20 mouse cellular contexts compared by ENCODE assay signal in genomic region chr12:52892519-52892918, GRCm38 (mm10).
DNase-seq lines count a peak whose midpoint lies in the region; ATAC-seq lines count a peak whose summit lies in the region.
"Had no signal": no experiment of that assay in that cellular context is flagged by ENCODE, and none has a peak within 500 bp of the region (broad histone marks: within the 10 kb centered on the region; RNA-seq: fewer than 3 reads in every experiment).

No protein-coding gene starts in this region.

- no peak for ATAC-seq in neural tube, embryonic 14.5 days (ENCODE audit: low read depth)
- ATAC-seq: forebrain, embryonic 13.5 days; intestine, embryonic 15.5 days had no signal

- no peak overlapping the region for H3K4me3 ChIP-seq in neural tube, embryonic 14.5 days (ENCODE audit: low read depth, low read length)
- H3K4me3 ChIP-seq: forebrain, embryonic 13.5 days; hindbrain, embryonic 15.5 days; intestine, embryonic 15.5 days; limb, embryonic 15.5 days; liver, embryonic 15.5 days; neural tube, embryonic 13.5 days; stomach, embryonic 15.5 days had no signal

- 70% methylated on average over 7 of the region's 7 CpGs for WGBS in neural tube, embryonic 14.5 days

- no peak overlapping the region for H3K4me2 ChIP-seq in neural tube, embryonic 14.5 days (ENCODE audit: low read depth, low read length)
- H3K4me2 ChIP-seq: forebrain, embryonic 13.5 days; hindbrain, embryonic 15.5 days; intestine, embryonic 15.5 days; limb, embryonic 15.5 days; liver, embryonic 15.5 days; midbrain, embryonic 11.5 days; neural tube, embryonic 13.5 days; stomach, embryonic 15.5 days had no signal

- 0 out of 2 replicates have a peak overlapping the region, but pooled peaks have one; percentile 36 for H3K27ac ChIP-seq in neural tube, embryonic 14.5 days (ENCODE audit: low read depth, low read length)
- H3K27ac ChIP-seq: forebrain, embryonic 13.5 days; hindbrain, embryonic 15.5 days; intestine, embryonic 15.5 days; limb, embryonic 15.5 days; liver, embryonic 15.5 days; macrophage; neural tube, embryonic 13.5 days; stomach, embryonic 15.5 days had no signal

- 0 out of 2 replicates have a peak, but pooled peaks cover 7% of the 10 kb centered on the region for H3K36me3 ChIP-seq in neural tube, embryonic 14.5 days (ENCODE audit: control insufficient read depth, insufficient read depth, low read length)
- H3K36me3 ChIP-seq: intestine, embryonic 15.5 days; limb, embryonic 15.5 days; liver, embryonic 15.5 days; stomach, embryonic 15.5 days had no signal

- H3K9ac ChIP-seq in neural tube, embryonic 14.5 days (replicated peaks; ENCODE audit: low read depth, low read length) = no peak overlapping the region
- H3K9ac ChIP-seq: forebrain, embryonic 13.5 days; hindbrain, embryonic 15.5 days; intestine, embryonic 15.5 days; limb, embryonic 15.5 days; liver, embryonic 15.5 days; neural tube, embryonic 13.5 days; stomach, embryonic 15.5 days had no signal

- H3K4me1 ChIP-seq in neural tube, embryonic 14.5 days (ENCODE audit: control insufficient read depth, insufficient read depth, low read length) = peaks cover 6% of the 10 kb centered on the region; the same call in 1 of the 2 replicates
- H3K4me1 ChIP-seq: intestine, embryonic 15.5 days; limb, embryonic 15.5 days; liver, embryonic 15.5 days; stomach, embryonic 15.5 days had no signal

- H3K27me3 ChIP-seq in neural tube, embryonic 14.5 days (ENCODE audit: control insufficient read depth, insufficient read depth, low read length) = no peaks in the 10 kb centered on the region
- H3K27me3 ChIP-seq: forebrain, embryonic 13.5 days; hindbrain, embryonic 15.5 days; intestine, embryonic 15.5 days; limb, embryonic 15.5 days; liver, embryonic 15.5 days; neural tube, embryonic 13.5 days; stomach, embryonic 15.5 days had no signal

- intact Hi-C loops in heart, postnatal 14 days (cut with DNase I) = loop anchor here (2.0 to 10.0 kb wide), 5 partner anchors 14 to 390 kb away; partner anchors contain the start of gene Arhgap5

- peak; percentile 94 for DNase-seq in heart, adult 11 months
- no peak for DNase-seq in heart, postnatal 14 days
- peak; percentile 60 for DNase-seq in kidney, postnatal 10 days
- no peak for DNase-seq in kidney, adult 11 months
- no peak for DNase-seq in neural tube, embryonic 10.5 days (ENCODE audit: extremely low spot score, low spot score)
- peak; percentile 68 for DNase-seq in telencephalon, adult 2 months (ENCODE audit: low read depth, low spot score)
- DNase-seq: cerebellum, adult 2 months; cerebellum, postnatal 36 days; kidney, postnatal 25 days; thymus, adult 2 months had no signal

- no peaks in the 10 kb centered on the region for H3K9me3 ChIP-seq in neural tube, embryonic 14.5 days (ENCODE audit: control insufficient read depth, low read length)
- H3K9me3 ChIP-seq: forebrain, embryonic 13.5 days; hindbrain, embryonic 15.5 days; intestine, embryonic 15.5 days; limb, embryonic 15.5 days; liver, embryonic 15.5 days; neural tube, embryonic 13.5 days; stomach, embryonic 15.5 days had no signal

Comparison
In these comparisons a context has a peak if more than half of its experiments do, and no peak if none do; other contexts are left out.
1. DNase-seq: peak in heart, adult 11 months (single experiment), kidney, postnatal 10 days (single experiment) and telencephalon, adult 2 months (single experiment); none in heart, postnatal 14 days (0 of 2), kidney, adult 11 months (single experiment) and neural tube, embryonic 10.5 days (single experiment).